Mouse (Mus musculus) forebrain, embryonic 15.5 days (tissue): ENCODE measurements around the gene Lars2. TPM values are rescaled to one million over a fixed set of nuclear protein-coding genes. Genes with fewer than 3 reads are reported as not detected.
A peak's percentile ranks its signal among the peaks of the same experiment; 100 is the strongest.

ENCODE experiments used
- ATAC-seq: fragments of 200-750 bp; cut with Nextera tagmentation; replicated peaks from 2 replicates; pipeline ENCODE4 v1.8.0; 2017; ENCODE audit warnings: mild to moderate bottlenecking, moderate TSS enrichment, moderate library complexity
- H3K27ac ChIP-seq: fragments of 300-500 bp; sonication (generic); replicated peaks from 2 replicates; pipeline ENCODE4 v1.5.1; 2015; ENCODE audit warnings: mild to moderate bottlenecking, inconsistent platforms
- H3K27me3 ChIP-seq: fragments of 300-500 bp; sonication (generic); 2 replicates; pipeline ENCODE4 v1.6.1; 2015; ENCODE audit warnings: inconsistent platforms
- H3K36me3 ChIP-seq: fragments of 300-500 bp; sonication (generic); 2 replicates; pipeline ENCODE4 v1.6.1; 2015; ENCODE audit warnings: mild to moderate bottlenecking, inconsistent platforms
- H3K4me1 ChIP-seq: fragments of 300-500 bp; sonication (generic); 2 replicates; pipeline ENCODE4 v1.6.1; 2015; ENCODE audit warnings: inconsistent platforms
- H3K4me2 ChIP-seq: fragments of 300-500 bp; sonication (generic); replicated peaks from 2 replicates; pipeline ENCODE4 v1.6.1; 2015; ENCODE audit warnings: mild to moderate bottlenecking, inconsistent platforms
- H3K4me3 ChIP-seq: fragments of 300-500 bp; sonication (generic); 2 replicates; pipeline ENCODE4 v1.5.1; 2015; ENCODE audit warnings: mild to moderate bottlenecking, inconsistent platforms
- H3K9ac ChIP-seq: fragments of 300-500 bp; sonication (generic); replicated peaks from 2 replicates; pipeline ENCODE4 v1.6.1; 2015; ENCODE audit warnings: mild to moderate bottlenecking, inconsistent platforms
- H3K9me3 ChIP-seq: fragments of 300-500 bp; sonication (generic); 2 replicates; pipeline ENCODE4 v1.6.1; 2016; ENCODE audit warnings: inconsistent platforms
- WGBS: fragments of 180-500 bp; shearing (Covaris S2); methylation state at CpG from one replicate; pipeline ENCODE4 v1.1.7; 2015; ENCODE audit warnings: mixed read lengths; 5-methylcytosine and 5-hydroxymethylcytosine counted together
- polyA plus RNA-seq: library from polyadenylated mRNA; unstranded; fragments of >200 nt; fragmentation: Nextera tagmentation; extraction: Ambion mirVana; gene quantifications from 2 replicates; pipeline ENCODE4 v1.2.1, GENCODE M21; 2015

Lars2 gene
- polyA plus RNA-seq, 1 experiment from 2014 or later: 924 TPM

GRCm38 (mm10) chr9:123500480-123500879, 133.8 kb downstream of the Lars2 start:
- Histone ChIP-seq H3K27ac (no peak overlapping the region), H3K36me3 (no peaks in the 10 kb centered on the region)
- 89% methylated on average over 4 of the region's 4 CpGs for WGBS

GRCm38 (mm10) chr9:123503171-123503834, 136.6 kb downstream of the Lars2 start:
- no peak; the same call in 1 of the 2 replicates for ATAC-seq
- no peaks in the 10 kb centered on the region for H3K27me3 ChIP-seq
- H3K4me2 ChIP-seq: no peak overlapping the region
- H3K9me3 ChIP-seq: no peaks in the 10 kb centered on the region
- no peak overlapping the region for H3K9ac ChIP-seq
- H3K4me1 ChIP-seq: no peaks in the 10 kb centered on the region
- no peak overlapping the region for H3K27ac ChIP-seq
- H3K4me3 ChIP-seq: no peak overlapping the region
- WGBS: 66% methylated on average over 5 of the region's 5 CpGs
- no peaks in the 10 kb centered on the region for H3K36me3 ChIP-seq

More at GRCm38 (mm10) chr9:123500480-123500879, 133.8 kb downstream of the Lars2 start:
- Histone ChIP-seq H3K4me3 (no peak overlapping the region), H3K4me2 (no peak overlapping the region), H3K9ac (no peak overlapping the region), H3K27me3 (no peaks in the 10 kb centered on the region), H3K9me3 (no peaks in the 10 kb centered on the region), H3K4me1 (peaks cover 7% of the 10 kb centered on the region; the same call in 1 of the 2 replicates)
- ATAC-seq: no peak

- Histone ChIP-seq H3K4me1 (no peaks in the 10 kb centered on the region), H3K27ac (no peak overlapping the region), H3K4me2 (no peak overlapping the region), H3K27me3 (no peaks in the 10 kb centered on the region), H3K9me3 (no peaks in the 10 kb centered on the region), H3K4me3 (no peak overlapping the region), H3K9ac (no peak overlapping the region), H3K36me3 (no peaks in the 10 kb centered on the region)
- 13% methylated on average over 2 of the region's 2 CpGs for WGBS
- ATAC-seq: peak; percentile 83
These were observed 137.6 kb downstream of the Lars2 start for GRCm38 (mm10) chr9:123504325-123504724.

GRCm38 (mm10) chr9:123505598-123505997, 138.9 kb downstream of the Lars2 start:
- no peak overlapping the region for H3K4me2 ChIP-seq
- no peaks in the 10 kb centered on the region for H3K4me1 ChIP-seq
- H3K4me3 ChIP-seq: no peak overlapping the region
- WGBS: 88% methylated on average over 1 of the region's 1 CpGs
- ATAC-seq: no peak
- no peaks in the 10 kb centered on the region for H3K36me3 ChIP-seq
- no peak overlapping the region for H3K9ac ChIP-seq
- H3K27me3 ChIP-seq: no peaks in the 10 kb centered on the region
- H3K27ac ChIP-seq: no peak overlapping the region
- no peaks in the 10 kb centered on the region for H3K9me3 ChIP-seq

GRCm38 (mm10) chr9:123506270-123507146, 139.8 kb downstream of the Lars2 start:
- Histone ChIP-seq H3K27ac (no peak overlapping the region), H3K36me3 (no peaks in the 10 kb centered on the region), H3K4me1 (no peaks in the 10 kb centered on the region), H3K27me3 (no peaks in the 10 kb centered on the region), H3K9ac (no peak overlapping the region), H3K4me3 (no peak overlapping the region), H3K9me3 (no peaks in the 10 kb centered on the region), H3K4me2 (no peak overlapping the region)
- ATAC-seq: no peak
- 87% methylated on average over 4 of the region's 4 CpGs for whole genome bisulfite sequencing

- Histone ChIP-seq H3K9me3 (no peaks in the 10 kb centered on the region), H3K27me3 (no peaks in the 10 kb centered on the region), H3K4me3 (no peak overlapping the region), H3K36me3 (no peaks in the 10 kb centered on the region), H3K4me1 (no peaks in the 10 kb centered on the region), H3K27ac (no peak overlapping the region), H3K9ac (no peak overlapping the region), H3K4me2 (no peak overlapping the region)
- WGBS: 91% methylated on average over 2 of the region's 2 CpGs
- no peak for ATAC-seq
These were observed 140.7 kb downstream of the Lars2 start for GRCm38 (mm10) chr9:123507380-123507779.

GRCm38 (mm10) chr9:123508986-123509385, 142.3 kb downstream of the Lars2 start:
- H3K27me3 ChIP-seq: no peaks in the 10 kb centered on the region
- H3K9me3 ChIP-seq: no peaks in the 10 kb centered on the region

GRCm38 (mm10) chr9:123509638-123510604, 143.2 kb downstream of the Lars2 start:
- WGBS: 83% methylated on average over 8 of the region's 8 CpGs
- H3K9me3 ChIP-seq: no peaks in the 10 kb centered on the region
- no peaks in the 10 kb centered on the region for H3K27me3 ChIP-seq
- H3K4me3 ChIP-seq: no peak overlapping the region
- H3K36me3 ChIP-seq: no peaks in the 10 kb centered on the region
- no peak overlapping the region for H3K9ac ChIP-seq
- no peaks in the 10 kb centered on the region for H3K4me1 ChIP-seq
- no peak overlapping the region for H3K4me2 ChIP-seq
- no peak overlapping the region for H3K27ac ChIP-seq
- ATAC-seq: peak; percentile 61; the same call in 1 of the 2 replicates

More at GRCm38 (mm10) chr9:123508986-123509385, 142.3 kb downstream of the Lars2 start:
- Histone ChIP-seq H3K9ac (no peak overlapping the region), H3K4me3 (no peak overlapping the region), H3K36me3 (no peaks in the 10 kb centered on the region), H3K4me2 (no peak overlapping the region), H3K27ac (no peak overlapping the region), H3K4me1 (no peaks in the 10 kb centered on the region)
- ATAC-seq: no peak
- 89% methylated on average over 2 of the region's 2 CpGs for WGBS

- no peak for ATAC-seq
- Histone ChIP-seq H3K27ac (no peak overlapping the region), H3K4me1 (no peaks in the 10 kb centered on the region), H3K27me3 (no peaks in the 10 kb centered on the region), H3K4me3 (no peak overlapping the region), H3K9ac (no peak overlapping the region), H3K36me3 (no peaks in the 10 kb centered on the region), H3K4me2 (no peak overlapping the region), H3K9me3 (no peaks in the 10 kb centered on the region)
- 94% methylated on average over 5 of the region's 5 CpGs for WGBS
These were observed 144.2 kb downstream of the Lars2 start for GRCm38 (mm10) chr9:123510926-123511325.
